Mouse (Mus musculus) bone marrow, adult 2 months (tissue): ENCODE measurements around the gene Lactb.

Experiments used
- CTCF ChIP-seq: fragments of 200-500 bp; IDR thresholded peaks from 2 replicates; pipeline ENCODE4 v1.5.1; 2011; ENCODE audit warnings: low read length, control low read depth; ENCODE audit not compliant: control insufficient read depth, insufficient read depth
- POLR2A ChIP-seq: fragments of 200-500 bp; IDR thresholded peaks from 2 replicates; pipeline ENCODE4 v1.6.1; 2011; ENCODE audit warnings: low read depth, mild to moderate bottlenecking, control low read depth, low read length, borderline replicate concordance; ENCODE audit not compliant: control insufficient read depth

GRCm38 (mm10) chr9:67003656-67004055, 28.4 kb upstream of the Lactb start:
- TF ChIP-seq CTCF (no peak), POLR2A (no peak)
